Mouse (Mus musculus): ENCODE data around the gene Sec1. TPM values are rescaled to one million over a fixed set of nuclear protein-coding genes. Genes with fewer than 3 reads are reported as not detected.

Gene Sec1
- polyA plus RNA-seq, 1 experiment: 3.7 TPM

DNA sequence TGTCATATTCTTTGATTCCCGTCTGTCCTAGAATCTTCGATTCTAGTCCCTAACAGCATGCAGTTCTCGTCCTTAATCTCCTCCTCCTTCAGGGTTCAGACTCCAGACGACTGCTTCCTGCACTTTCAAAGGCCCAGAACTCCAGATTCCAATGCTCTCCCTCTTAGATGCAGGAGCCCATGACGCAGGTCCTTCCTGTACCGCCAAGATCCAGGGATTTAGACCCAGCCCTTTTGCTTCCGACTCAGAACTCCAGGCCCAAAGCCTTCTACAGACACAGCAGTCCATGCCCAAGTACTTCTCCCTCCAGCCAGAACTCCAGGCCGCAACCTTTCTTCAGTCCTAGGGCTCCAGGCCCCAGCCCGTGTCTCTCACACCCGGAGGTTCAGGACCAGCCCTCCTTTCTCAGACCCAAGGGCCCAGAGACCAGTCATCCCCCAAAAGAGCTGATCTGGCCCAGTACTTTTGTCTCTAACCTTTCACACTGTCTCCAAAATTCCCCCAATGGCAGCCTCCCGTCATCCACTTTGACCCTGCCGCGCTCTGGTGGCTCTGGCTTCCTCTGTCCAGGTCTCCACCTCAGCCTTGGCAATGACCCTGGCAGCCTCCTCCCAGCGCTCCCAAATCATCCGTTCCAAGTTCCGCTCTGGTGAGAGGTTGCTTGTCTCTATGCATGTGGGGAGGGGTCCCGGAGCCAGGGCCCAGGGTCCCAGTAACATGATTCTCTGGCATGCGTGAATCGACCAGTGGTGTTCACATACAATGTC, 53.8 kb downstream of the Sec1 start:
- peaks cover 14% of the 10 kb centered on the region for H3K4me1 ChIP-seq (ENCODE audit: control insufficient read depth, insufficient read depth, low read length)
- H3K4me3 ChIP-seq (replicated peaks; ENCODE audit: extremely low read depth, low read depth, low read length): no peak overlapping the region
- 63% methylated on average over 19 of the region's 19 CpGs for WGBS
- TF ChIP-seq CTCF (IDR thresholded peaks at IDR 0.05; ENCODE audit: insufficient read depth, low read length) (no peak), POLR2A (IDR thresholded peaks at IDR 0.05; ENCODE audit: borderline replicate concordance, extremely low read depth, low read depth, low read length) (no peak)
- no peak for DNase-seq

- peaks cover 17% of the 10 kb centered on the region for H3K4me1 ChIP-seq (ENCODE audit: control insufficient read depth, insufficient read depth, low read length)
- no peak for TF ChIP-seq CTCF (IDR thresholded peaks at IDR 0.05; ENCODE audit: insufficient read depth, low read length)
- 0 out of 2 replicates have a peak, but pooled peaks have one; percentile 2 for TF ChIP-seq POLR2A (IDR thresholded peaks at IDR 0.05; ENCODE audit: borderline replicate concordance, extremely low read depth, low read depth, low read length)
- 42% methylated on average over 19 of the region's 19 CpGs for WGBS
- DNase-seq: no peak
- H3K4me3 ChIP-seq (replicated peaks; ENCODE audit: extremely low read depth, low read depth, low read length): no peak within 1 kb of the TSS
Measured at GRCm38 (mm10) chr7:45639561-45640027, 54.6 kb downstream of the Sec1 start, which contains the start of gene Mamstr. Mamstr (plus strand) TSS chr7:45639977.

GRCm38 (mm10) chr7:45638623-45639401, 55.4 kb downstream of the Sec1 start:
- Histone ChIP-seq H3K4me3 (replicated peaks; ENCODE audit: extremely low read depth, low read depth, low read length) (no peak overlapping the region), H3K4me1 (ENCODE audit: control insufficient read depth, insufficient read depth, low read length) (peaks cover 16% of the 10 kb centered on the region)
- TF ChIP-seq CTCF (IDR thresholded peaks at IDR 0.05; ENCODE audit: insufficient read depth, low read length) (no peak), POLR2A (IDR thresholded peaks at IDR 0.05; ENCODE audit: borderline replicate concordance, extremely low read depth, low read depth, low read length) (peak; percentile 70; the same call in 1 of the 2 replicates)
- WGBS: 49% methylated on average over 29 of the region's 29 CpGs
- peak; percentile 74 for DNase-seq

DNA sequence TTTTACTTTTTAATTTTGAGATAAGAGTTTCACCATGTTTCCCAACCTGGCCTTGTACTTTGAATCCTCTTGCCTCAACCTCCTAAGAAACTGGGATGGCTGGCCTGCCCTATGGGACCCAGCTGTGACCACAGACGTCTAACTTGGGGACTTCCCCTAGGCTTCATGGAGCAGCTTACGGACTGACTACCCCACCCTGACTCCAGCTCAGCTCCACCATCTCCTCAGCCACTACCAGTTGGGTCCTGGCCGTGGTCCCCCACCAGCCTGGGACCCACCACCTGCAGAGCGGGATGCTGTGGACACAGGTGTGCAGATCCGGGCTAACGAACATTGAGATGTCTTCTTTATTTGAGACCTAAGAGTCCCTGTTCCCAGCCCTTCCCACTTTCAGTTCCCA, 56.5 kb downstream of the Sec1 start:
- no peak for TF ChIP-seq POLR2A (IDR thresholded peaks at IDR 0.05; ENCODE audit: borderline replicate concordance, extremely low read depth, low read depth, low read length)
- TF ChIP-seq CTCF (IDR thresholded peaks at IDR 0.05; ENCODE audit: insufficient read depth, low read length): no peak
- 74% methylated on average over 6 of the region's 6 CpGs for whole genome bisulfite sequencing
- peaks cover 16% of the 10 kb centered on the region for H3K4me1 ChIP-seq (ENCODE audit: control insufficient read depth, insufficient read depth, low read length)
- H3K4me3 ChIP-seq (replicated peaks; ENCODE audit: extremely low read depth, low read depth, low read length): no peak overlapping the region
- no peak for DNase-seq

DNA sequence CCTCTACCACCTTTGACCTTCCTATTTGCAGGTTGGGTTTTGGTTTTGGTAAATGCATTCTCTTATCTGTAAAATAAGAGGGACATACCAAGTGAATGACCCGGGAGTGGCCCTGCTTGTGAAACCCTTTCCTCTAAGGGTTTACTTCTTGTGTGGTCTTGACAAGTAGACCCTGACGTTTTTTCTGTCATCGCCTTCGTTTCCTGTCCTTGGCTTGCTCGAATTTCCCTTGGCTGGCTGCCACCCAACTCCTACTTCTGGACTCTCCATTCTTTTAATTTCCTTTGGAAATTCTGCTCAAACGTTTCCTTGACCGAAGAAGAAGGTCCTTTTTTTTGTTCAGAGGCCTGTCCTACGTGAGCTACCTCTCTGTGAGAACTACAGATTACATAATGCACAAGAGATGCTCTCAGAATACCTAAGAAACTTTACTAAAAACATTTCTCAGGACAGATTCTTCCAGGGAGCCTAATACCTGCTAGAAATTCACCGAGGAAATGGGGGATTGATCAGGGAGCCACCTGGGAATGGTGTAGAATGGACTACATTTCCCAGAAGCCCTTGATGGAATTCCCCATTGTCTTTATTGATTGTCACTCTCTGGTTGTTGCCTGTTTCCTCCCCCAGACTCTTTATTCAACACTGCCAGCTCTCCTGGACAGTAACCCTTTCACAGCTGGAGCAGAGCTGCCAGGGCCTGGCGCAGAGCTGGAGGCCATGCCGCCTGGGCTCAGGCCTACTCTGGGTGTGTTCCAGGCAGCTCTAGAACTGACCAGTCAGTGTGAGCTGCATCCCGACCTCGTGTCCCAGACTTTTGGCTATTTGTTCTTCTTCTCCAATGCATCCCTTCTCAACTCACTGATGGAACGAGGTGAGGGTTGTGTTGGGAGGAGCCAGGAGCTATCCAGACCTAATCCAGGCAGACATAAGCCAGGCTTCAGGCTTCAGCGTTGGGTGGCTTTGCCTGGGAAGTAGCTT, 58.2 kb downstream of the Sec1 start:
- H3K4me1 ChIP-seq (ENCODE audit: control insufficient read depth, insufficient read depth, low read length): peaks cover 14% of the 10 kb centered on the region
- H3K4me3 ChIP-seq (replicated peaks; ENCODE audit: extremely low read depth, low read depth, low read length): no peak overlapping the region
- 44% methylated on average over 15 of the region's 15 CpGs for WGBS
- DNase-seq: no peak
- no peak for TF ChIP-seq CTCF (IDR thresholded peaks at IDR 0.05; ENCODE audit: insufficient read depth, low read length)
- no peak for TF ChIP-seq POLR2A (IDR thresholded peaks at IDR 0.05; ENCODE audit: borderline replicate concordance, extremely low read depth, low read depth, low read length)

DNA sequence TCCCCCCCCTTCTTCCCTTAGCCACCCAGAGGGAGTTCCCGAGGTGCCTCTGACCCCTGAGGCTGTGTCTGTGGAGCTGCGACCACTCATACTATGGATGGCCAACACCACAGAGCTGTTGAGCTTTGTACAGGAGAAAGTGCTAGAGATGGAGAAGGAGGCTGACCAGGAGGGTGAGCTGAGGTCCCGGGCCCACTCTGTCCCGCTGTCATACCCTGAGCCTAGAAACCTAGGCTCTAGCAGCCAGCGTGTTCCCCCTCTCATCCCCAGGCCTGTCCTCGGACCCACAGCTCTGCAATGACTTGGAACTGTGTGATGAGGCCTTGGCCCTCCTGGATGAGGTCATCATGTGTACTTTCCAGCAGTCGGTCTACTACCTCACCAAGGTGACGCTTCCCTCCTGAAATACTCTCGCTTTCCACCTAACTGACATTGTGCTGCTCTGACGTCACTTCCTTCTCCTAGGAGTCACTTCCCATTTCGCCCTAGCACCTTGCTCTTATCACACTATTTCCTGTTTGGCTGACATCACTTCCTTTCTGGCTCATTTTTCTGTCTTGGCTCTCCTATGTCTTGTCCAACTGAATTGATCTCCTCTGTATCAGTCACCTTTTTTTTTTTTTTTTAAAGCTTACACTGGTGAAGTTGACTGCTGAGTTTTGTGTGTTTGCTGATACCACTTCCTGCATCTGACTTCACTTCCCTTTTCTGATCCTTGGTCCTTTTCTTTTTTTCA, 59.1 kb downstream of the Sec1 start:
- WGBS: 57% methylated on average over 11 of the region's 11 CpGs
- no peak overlapping the region for H3K4me3 ChIP-seq (replicated peaks; ENCODE audit: extremely low read depth, low read depth, low read length)
- DNase-seq: no peak
- peaks cover 12% of the 10 kb centered on the region; the same call in 1 of the 2 replicates for H3K4me1 ChIP-seq (ENCODE audit: control insufficient read depth, insufficient read depth, low read length)
- TF ChIP-seq POLR2A (IDR thresholded peaks at IDR 0.05; ENCODE audit: borderline replicate concordance, extremely low read depth, low read depth, low read length) (peak; percentile 25; the same call in 1 of the 2 replicates), CTCF (IDR thresholded peaks at IDR 0.05; ENCODE audit: insufficient read depth, low read length) (no peak)

- Histone ChIP-seq H3K4me3 (replicated peaks; ENCODE audit: extremely low read depth, low read depth, low read length) (no peak overlapping the region), H3K4me1 (ENCODE audit: control insufficient read depth, insufficient read depth, low read length) (peaks cover 14% of the 10 kb centered on the region; the same call in 1 of the 2 replicates)
- DNase-seq: no peak
- TF ChIP-seq CTCF (IDR thresholded peaks at IDR 0.05; ENCODE audit: insufficient read depth, low read length) (no peak), POLR2A (IDR thresholded peaks at IDR 0.05; ENCODE audit: borderline replicate concordance, extremely low read depth, low read depth, low read length) (no peak)
- 26% methylated on average over 35 of the region's 35 CpGs for WGBS
Measured at GRCm38 (mm10) chr7:45632499-45632898, 61.7 kb downstream of the Sec1 start.

All from lung, adult 2 months (tissue).